Mouse (Mus musculus) fat pad, adult 2 months (tissue): ENCODE results near the gene Opn4.

ENCODE experiments used
- DNase-seq: peaks from one replicate; pipeline ENCODE4 v3.0.0-alpha.2; 2011; ENCODE audit warnings: low read depth, low spot score; ENCODE audit errors: extremely low read depth

Gene Opn4

DNA sequence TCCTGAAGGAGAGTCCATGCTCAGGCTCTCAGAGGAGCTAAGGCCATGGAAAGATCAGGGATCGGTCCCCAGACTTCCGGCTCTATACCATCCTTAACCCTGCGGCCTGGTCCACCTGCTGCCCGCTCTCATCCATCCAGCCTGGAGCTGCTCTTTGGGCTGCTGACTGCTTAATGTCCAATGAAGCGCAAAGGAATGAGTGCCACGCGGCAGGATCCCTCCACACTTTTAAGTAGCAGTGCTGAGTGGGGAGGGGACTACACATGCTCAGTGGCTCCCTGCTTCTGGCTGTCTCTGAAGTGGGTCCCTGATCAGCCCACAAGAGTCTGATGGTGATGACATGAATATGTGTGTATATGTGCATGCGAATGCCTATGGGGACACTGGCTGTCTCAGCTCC, at the start of gene Opn4:
TSS of gene Opn4 (minus strand) at position 202 of the 400 bp plus-strand sequence.
- no peak for DNase-seq

DNA sequence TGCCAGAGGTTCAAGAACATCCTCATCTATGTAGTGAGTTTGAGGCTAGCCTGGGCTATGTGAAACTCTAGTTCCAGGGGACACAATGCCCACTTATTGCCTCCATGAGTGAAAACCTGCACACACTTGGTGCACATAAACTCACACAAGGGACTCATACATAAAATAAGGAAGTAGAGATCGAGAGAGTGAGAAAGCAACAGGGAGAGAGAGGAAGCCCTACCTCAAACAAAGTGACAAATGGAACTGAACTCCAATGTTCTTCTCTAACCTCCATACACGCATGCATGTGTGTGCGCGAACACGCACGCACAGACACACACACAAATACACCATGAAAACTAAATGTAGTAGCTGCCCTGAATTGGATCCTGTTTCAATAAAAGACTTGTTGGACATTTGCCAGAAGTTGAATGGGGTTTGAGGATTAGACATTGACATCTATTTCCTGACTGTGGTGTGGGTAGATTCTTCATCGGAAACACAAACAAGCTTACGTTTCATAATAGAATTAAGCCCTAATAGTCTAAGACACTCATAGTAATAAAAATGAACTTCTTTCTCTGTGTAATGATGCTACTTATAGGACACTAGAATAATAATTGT, 48.0 kb upstream of the Opn4 start:
- no peak for DNase-seq

DNA sequence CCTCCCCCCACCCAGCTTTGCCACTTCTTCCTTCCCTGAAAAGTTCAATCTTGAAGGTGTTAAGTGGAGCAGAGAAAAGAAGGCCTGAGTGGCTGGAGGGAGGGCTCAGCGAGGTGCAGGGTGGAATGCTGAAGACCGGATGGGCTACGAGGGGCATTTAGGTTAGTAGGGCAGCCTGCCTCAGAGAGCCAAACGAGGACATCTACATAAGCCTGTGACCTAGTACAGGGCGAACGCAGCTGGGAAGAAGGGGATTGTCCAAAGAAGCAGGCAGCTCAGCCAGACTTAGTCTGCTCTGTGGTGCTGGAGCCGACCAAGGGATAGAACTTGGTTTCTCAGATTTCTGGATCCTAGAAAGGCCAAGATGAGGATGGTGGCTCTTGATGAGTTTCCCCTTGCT, 44.2 kb upstream of the Opn4 start:
- no peak for DNase-seq

DNA sequence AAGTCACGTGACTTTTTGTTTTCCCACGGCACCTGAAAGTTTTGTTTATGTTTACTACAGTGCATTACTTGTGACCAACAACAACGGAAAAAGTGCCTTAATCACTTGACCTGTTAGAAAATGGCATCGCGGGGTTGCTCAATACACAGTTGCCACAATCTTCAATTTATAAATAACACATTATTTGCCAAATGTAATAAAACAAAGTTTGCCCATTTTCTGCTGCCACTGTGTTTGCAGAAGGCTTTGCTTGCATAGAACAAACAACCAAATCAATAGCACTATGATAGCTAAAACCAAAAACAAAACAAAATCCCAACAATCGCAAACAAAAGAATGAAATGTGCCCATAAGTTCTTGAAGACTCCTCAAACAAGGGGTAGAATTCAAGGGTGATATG, 35.8 kb upstream of the Opn4 start:
- no peak for DNase-seq

DNA sequence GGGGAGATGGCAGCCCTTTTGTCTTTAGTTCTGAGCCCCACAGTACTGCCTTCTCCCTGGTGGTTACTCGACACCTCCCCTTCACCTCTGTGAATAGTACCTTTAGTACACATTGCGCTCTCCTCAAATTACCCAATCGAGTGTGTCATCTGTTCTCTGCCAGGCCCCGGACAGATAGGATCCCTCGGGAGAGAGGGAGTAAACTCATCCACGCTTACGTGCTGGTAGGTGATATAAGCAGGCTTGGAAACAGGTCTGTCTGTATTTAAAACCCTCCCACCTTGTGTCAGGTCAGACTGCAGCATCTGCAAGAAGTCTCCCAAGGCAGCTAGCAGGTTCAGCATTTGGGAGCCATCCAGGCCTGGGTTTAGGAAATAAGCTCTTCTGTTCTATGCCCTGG, 35.2 kb upstream of the Opn4 start:
- DNase-seq: peak; percentile 96

DNA sequence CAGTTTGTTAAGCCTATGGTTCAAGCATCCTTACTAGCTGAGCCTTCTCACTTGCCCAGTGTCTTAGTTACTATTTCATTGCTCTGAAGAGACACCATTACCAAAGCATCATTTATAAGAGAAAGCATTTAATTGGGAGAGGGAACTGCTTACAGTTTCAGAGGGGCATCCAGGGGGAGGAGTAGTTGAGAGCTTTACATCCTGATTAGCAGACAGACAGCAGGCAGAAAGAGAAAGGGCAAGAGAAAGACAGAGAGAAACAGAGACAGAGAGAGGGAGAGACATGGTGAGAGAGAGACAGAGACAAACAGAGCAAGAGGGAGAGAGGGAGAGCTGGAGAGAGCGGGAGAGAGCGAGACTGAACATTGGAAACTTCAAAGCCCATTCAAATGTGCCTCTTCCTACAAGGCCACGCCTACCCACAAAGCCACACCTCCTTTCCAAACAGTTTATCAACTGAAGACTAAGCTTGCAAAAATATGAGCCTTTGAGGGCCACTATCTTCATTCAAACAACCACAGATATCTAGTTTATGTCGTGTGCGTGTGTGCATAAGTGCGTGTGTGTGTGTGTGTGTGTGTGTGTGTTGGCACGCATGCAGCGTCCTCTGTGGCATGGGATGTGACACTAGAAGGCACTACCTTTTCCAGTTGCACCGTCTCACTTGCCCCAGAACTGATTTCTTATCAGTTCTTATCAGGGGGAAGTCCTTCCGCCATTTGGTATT, 32.9 kb upstream of the Opn4 start:
- no peak for DNase-seq

DNA sequence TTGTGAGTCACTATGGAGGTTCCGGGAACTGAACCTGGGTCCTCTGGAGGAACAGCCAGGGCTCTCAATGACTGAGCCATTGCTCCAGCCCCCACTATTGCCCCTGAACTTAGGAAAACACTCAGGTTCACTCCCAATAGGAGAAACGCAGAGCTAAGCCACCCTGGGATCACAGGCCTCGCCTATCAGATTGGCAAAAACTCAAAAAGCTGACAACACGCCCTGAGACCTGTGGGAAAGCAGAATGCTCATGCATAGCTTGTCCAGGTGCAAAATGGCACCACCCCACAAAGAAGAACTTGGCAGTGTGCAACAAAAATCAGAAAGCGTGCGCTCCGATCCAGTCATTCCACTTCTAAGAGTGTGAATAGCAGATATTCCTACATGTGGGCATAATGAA, 26.9 kb upstream of the Opn4 start:
- peak; percentile 78 for DNase-seq

DNA sequence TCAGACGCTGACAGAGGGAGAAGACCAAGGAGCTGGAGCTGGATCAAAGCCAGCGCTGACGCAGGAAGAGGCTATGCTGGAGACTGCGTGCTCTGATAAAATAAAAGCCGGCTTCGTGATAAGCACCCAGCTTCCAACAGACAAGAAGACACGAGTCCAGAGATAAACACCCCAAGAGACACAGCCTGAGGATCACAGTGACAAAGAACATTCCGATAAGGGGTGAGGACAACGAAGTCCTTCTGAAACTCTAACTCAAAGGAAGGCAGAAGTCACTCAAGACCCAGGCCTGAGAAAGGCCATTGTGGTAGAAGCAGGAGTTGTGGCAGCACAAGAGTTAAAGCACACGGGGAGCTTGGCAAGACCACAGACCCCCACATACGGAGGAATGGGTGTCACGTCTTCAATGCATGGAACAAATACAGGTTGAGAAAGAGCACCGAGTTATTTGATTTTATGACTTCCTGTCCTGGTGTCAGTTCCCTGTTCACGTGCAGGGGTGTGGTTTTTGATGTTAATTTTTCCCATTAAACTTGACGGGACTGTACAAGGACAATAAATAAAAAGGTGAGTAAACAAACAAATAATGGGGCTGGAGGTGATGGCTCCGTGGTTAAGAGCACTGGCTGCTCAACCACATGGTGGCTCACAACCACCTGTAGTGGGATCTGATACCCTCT, 23.7 kb upstream of the Opn4 start:
- no peak for DNase-seq

DNA sequence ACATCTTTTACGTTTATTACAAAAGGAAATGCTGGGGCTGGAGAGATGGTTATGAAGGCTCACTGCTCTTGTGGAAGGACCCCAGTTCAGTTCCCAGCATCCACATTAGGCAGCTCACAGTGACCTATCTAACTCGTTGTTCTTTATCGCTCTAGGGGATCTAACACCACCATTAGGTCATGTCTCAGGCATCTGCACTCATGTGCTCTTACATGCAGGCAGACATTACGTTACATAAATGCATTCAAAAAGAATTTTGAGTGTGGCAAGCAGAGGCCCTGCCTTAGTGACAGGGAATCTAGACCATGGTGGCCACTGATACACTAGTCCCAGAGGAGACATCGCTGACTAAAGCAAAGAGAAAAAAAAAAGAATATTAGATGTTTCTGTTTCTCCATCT, 23.1 kb upstream of the Opn4 start:
- DNase-seq: no peak

DNA sequence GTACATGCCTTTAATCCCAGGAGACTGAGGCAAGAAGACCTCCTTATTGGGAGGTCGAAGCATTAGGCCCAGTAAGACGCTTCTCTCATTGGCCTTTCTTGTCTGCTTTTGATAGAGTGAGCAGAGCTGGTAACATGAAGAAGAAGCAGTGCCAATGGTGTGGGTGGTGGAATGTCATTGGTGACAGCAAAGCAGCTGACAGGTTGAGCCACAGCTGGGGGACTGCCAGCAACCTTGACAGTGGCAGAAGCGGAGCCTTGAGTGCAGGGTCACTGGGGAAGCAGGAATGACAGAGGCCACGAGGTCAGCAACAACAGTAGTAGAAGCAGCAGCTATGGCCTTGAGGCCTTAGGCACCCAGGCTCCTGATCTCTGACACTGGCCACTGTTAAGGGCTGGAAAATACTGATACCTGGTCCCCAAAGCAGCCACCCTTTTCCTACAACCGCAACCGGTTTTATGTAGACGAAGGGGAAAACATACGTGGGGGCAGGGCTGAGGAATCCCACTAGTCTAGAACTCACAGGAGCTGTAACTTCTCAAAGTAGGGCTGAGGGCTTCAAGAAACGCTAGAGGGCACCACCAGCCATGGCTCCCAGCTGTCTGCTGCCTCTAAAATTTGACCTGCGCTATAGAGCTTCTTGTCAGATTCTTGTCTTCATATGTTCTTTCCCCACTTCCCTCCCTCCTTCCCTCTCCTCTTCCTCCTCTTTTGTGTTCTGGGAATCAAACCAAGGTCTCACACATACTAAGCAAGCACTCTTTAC, 20.9 kb upstream of the Opn4 start:
- peak; percentile 83 for DNase-seq

DNA sequence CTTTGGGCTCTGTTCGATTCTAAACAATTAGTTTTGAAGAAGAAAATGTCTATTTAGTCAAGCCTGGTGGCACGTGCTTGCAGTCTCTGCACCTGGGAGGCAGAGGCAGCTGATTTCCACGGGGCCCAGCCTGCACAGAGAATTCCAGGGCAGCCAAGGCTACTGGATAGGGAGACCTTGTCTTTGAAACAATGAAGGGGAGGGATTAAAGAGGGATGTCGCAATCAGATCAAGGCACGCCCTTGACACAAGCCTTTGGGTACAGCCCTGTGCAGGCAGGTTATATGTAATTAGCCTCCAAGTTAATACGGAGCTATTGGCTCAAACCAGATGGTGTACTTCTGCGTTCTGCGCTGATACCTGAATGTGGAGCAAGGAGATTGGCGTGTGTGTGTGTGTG, 18.9 kb upstream of the Opn4 start:
- peak; percentile 81 for DNase-seq

DNA sequence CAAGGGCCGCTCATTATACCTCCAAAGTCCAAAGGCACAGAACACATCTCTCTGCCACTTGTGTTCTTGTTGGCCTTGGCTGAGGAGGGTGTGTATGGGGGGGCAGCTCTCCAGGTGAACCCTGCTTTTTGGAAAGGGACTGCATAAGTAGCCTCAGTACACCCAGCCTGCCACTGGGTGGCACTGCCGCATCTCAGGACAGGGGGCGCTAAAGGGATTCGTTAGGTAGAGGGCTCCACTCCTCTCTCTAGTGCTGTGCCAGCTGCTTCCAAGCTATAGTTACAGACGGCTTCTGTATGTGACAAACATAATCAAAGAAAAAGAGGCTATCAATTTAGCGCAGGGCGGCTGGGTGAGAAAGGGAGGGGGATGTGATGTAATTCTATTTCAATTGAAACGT, 16.9 kb upstream of the Opn4 start:
- DNase-seq: no peak

DNA sequence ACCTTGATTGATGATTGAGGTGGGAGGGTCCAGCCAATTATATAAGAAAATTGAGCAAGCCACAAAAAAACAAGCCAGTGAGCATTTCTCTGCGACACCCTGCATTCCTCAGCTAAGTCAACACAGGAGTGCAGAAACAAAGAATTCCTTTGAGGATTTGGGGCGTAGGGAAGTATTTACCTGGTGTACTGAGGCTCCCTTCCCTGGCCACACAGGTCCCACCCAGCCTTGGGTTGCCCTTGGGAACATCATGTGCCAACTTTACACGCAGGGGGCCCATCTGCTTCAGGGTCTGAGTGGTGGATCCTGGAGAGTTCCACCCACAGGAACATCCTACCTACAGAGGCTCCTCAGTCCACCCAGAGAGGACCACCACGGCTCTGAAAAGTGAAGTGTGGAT, 15.7 kb upstream of the Opn4 start:
- no peak for DNase-seq

DNA sequence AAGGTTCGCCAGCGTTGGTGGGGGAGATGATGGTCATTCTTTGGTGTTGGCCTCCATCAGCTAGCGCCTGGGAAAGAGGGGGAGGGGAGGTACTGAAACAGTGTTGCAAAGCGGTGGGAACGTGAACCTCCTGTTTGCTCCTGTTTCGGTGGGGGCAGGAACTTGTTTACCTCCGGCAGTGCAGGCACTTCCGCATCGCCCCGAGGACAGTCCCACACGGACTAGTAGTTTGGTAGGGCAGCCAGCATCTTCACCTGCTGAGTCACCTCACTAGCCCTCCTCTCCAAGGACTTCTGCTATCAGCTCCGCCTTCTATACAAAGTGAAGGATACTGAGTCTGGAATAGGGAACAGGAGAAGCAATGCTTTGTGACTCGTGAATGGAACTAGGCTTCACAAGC, 15.1 kb upstream of the Opn4 start:
- no peak for DNase-seq

DNA sequence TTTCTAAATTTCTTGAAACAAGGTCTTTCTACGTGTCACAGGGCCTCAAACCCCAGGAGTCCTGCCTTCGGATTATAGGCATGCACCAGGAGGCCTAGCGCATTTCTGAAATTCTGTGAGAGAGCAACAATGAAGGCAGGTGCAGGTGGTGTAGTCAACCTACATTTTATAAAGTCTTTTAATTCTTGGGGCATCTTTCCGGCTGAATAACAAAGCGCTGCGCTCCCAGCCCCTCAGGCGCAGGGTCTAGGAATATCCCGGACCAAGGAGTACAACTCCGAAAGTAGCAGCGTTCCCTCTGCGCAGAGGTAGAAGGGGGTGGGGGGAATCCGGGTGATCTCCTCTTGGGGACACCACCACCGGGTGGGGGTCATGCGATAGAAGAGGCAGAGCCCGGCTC, 14.6 kb upstream of the Opn4 start:
- no peak for DNase-seq

DNA sequence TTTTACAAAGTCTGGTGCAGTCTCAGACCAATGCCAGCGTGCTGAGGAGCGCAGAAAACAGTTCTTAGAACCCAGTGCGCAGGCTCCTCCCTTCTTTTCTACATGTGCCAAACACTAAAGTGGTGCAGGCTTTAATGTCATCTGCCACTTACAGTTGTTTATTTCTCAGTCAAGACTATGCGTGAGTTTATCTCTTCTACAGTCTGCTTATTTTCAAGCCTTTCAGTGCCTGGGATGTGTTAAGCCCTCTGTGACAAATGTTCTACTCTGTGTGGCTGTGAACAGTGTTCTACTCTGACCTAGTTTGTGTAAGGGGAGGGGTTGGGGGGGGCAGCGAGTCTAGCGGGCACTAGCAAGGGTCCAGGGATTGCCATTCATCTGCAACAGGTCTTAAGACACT, 13.6 kb upstream of the Opn4 start:
- no peak for DNase-seq

DNA sequence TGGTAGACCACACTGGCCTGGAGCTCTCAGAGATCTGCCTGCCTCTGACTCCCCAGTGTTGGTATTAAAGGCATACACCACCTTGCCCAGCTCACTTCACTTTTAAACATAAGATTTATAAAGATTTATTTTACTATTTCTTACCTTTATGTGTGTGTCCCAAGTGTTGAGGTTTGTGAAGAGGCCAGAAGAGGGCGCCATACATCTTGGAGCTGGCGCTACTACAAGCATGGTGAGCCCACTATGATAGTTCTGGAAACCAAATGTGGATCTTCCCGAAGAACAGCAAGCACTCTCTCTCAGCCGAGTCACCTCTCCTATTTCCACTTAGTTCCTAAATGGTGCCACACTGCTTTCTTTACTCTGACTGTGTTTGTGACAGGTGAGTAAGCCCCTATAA, 12.3 kb upstream of the Opn4 start:
- DNase-seq: no peak

DNA sequence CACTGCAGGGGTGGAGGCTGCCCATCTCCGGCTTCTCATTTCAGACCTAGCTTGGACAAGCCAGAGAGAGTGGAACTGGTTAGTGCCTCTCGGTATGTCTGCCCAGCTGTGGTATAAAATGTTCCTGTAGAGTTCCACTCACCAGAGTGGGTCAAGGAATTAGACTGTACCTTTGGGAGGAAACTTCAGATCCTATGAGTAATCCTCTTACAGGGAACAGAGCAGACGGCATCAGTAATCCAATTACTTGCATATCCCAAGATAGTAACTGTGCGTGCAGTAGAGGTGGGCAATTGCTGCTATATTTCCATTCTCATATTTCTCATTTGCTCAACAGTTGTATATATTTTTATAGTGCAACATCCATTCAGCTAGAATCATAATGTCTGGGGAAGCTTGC, 11.6 kb upstream of the Opn4 start:
- no peak for DNase-seq

DNA sequence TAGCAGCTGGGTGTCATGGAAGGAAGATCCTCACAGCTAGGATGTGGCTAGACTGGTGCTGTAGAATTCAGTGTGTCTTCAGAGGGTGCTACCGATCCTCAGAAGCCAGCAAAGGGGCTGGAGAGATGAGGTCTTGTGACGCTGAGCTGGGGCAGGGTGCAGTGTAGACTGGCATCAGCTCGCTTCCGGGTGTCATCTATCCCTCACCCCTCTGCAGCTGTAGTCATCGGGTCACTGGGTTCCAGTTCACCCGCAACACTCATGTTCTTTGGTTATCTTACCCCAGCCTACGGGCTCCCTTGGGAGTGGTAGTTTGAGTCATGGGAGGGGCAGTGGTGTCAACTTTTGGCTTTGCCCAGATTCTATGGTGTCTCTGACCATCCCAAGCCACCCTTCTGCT, 2.0 kb upstream of the Opn4 start:
- DNase-seq: no peak

DNA sequence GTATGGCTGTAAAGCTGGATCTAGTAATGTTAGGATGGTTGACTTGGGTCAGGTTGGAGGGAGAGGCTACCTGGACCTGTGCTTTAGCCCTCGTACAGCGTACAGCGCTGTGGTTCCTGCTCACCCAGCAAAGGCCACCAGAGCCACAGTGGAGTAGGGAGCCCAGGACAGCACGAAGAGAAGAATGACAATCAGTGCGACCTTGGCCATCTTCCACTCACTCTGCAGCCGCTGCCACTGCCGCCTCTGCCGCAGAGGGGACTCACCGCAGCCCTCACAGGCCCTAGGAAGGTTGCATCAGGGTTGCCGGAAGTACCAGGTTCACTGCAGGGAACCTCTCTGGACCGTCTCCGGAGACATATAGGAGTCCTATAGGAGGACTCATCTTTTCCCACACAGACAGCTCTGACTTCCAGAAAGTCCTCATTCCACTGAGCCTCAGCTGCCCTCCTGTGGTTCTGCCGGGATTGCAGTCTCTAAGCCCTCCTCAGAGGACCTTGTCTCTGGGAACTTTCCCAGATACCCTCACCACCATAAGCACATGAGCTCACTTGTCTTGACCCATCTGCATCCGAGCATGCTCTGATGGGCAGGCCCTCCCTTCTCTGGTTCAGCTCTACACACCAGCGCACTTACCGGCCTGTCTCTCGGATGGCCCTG, 4.2 kb downstream of the Opn4 start:
- DNase-seq: no peak
